Mouse (Mus musculus) lung, postnatal 0 days (tissue): ENCODE measurements around the gene Fbxo46. TPM values are rescaled to one million over a fixed set of nuclear protein-coding genes. Genes with fewer than 3 reads are reported as not detected.
A peak's percentile ranks its signal among the peaks of the same experiment; 100 is the strongest.

Experiments
- ATAC-seq: fragments of 200-750 bp; cut with Nextera tagmentation; 2 replicates; pipeline ENCODE4 v1.8.0; 2017; ENCODE audit warnings: moderate library complexity
- DNase-seq: peaks from one replicate; pipeline ENCODE4 v3.0.0-alpha.2; 2016; ENCODE audit warnings: low spot score
- H3K27ac ChIP-seq: fragments of 300-500 bp; sonication (generic); 2 replicates; pipeline ENCODE4 v1.5.1; 2014; ENCODE audit warnings: antibody characterized with exemption, mild to moderate bottlenecking, low read length, mixed read lengths
- H3K27me3 ChIP-seq: fragments of 300-500 bp; sonication (generic); replicated peaks from 2 replicates; pipeline ENCODE4 v1.6.1; 2014; ENCODE audit warnings: low read length, mixed read lengths; ENCODE audit not compliant: insufficient read depth
- H3K36me3 ChIP-seq: fragments of 300-500 bp; sonication (generic); 2 replicates; pipeline ENCODE4 v1.6.1; 2014; ENCODE audit warnings: low read length, mixed read lengths; ENCODE audit not compliant: insufficient read depth
- H3K4me1 ChIP-seq: fragments of 300-500 bp; sonication (generic); 2 replicates; pipeline ENCODE4 v1.6.1; 2014; ENCODE audit warnings: antibody characterized with exemption, low read depth, low read length, mixed read lengths; ENCODE audit not compliant: insufficient read depth
- H3K4me2 ChIP-seq: fragments of 300-500 bp; sonication (generic); replicated peaks from 2 replicates; pipeline ENCODE4 v1.6.1; 2014; ENCODE audit warnings: low read depth, mild to moderate bottlenecking, low read length, moderate library complexity, mixed read lengths
- H3K4me3 ChIP-seq: fragments of 300-500 bp; sonication (generic); 2 replicates; pipeline ENCODE4 v1.5.1; 2014; ENCODE audit warnings: low read depth, low read length
- H3K9ac ChIP-seq: fragments of 300-500 bp; sonication (generic); replicated peaks from 2 replicates; pipeline ENCODE4 v1.6.1; 2014; ENCODE audit warnings: low read depth, mild to moderate bottlenecking
- H3K9me3 ChIP-seq: fragments of 300-500 bp; sonication (generic); 2 replicates; pipeline ENCODE4 v1.6.1; 2016; ENCODE audit warnings: low read length, mixed read lengths
- CTCF ChIP-seq: IDR thresholded peaks from 2 replicates; pipeline ENCODE4 v1.5.1; 2016; ENCODE audit warnings: antibody characterized with exemption, mild to moderate bottlenecking
- EP300 ChIP-seq: IDR thresholded peaks from 2 replicates; pipeline ENCODE4 v1.6.1; 2016; ENCODE audit warnings: antibody characterized with exemption, mild to moderate bottlenecking, control low read depth
- WGBS: fragments of 180-500 bp; shearing (Covaris S2); extraction: QIAGEN DNeasy Blood & Tissue Kit; methylation state at CpG from one replicate; pipeline ENCODE4 v1.1.7; 2014; 5-methylcytosine and 5-hydroxymethylcytosine counted together
- polyA plus RNA-seq: library from polyadenylated mRNA; unstranded; fragments of >200 nt; fragmentation: Nextera tagmentation; extraction: Ambion mirVana; gene quantifications from 2 replicates; pipeline ENCODE4 v1.2.1, GENCODE M21; 2015

Fbxo46 gene
- polyA plus RNA-seq, 1 experiment from 2014 or later, result 9.9 TPM

DNA sequence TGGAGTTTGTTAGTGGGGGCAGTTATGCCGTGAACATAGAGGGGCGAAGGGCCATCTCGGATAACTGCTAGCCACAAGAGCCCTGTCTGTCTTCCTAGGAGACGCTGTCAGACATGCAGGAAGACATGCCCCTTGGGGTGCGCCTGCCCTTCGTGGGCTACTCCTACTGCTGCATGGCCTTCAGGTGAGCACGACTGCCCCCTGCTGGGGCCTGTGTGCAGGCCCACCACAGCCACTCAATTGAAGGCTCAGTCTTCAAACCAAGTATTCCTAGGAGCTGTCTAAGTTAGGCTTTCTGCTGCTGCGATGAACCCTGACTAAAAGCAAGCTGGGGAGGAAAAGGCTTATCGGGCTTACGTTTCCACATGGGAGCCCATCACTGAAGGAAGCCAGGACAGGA lies 30.8 kb upstream of the Fbxo46 start:
- Histone ChIP-seq H3K4me2 (no peak overlapping the region), H3K9me3 (no peaks in the 10 kb centered on the region), H3K4me3 (no peak overlapping the region), H3K36me3 (no peaks in the 10 kb centered on the region), H3K27me3 (no peaks in the 10 kb centered on the region), H3K4me1 (peaks cover 18% of the 10 kb centered on the region), H3K9ac (no peak overlapping the region), H3K27ac (no peak overlapping the region)
- TF ChIP-seq EP300 (no peak), CTCF (peak; percentile 89)
- peak; percentile 76 for DNase-seq
- no peak for ATAC-seq
- WGBS, result 34% methylated on average over 10 of the region's 10 CpGs

DNA sequence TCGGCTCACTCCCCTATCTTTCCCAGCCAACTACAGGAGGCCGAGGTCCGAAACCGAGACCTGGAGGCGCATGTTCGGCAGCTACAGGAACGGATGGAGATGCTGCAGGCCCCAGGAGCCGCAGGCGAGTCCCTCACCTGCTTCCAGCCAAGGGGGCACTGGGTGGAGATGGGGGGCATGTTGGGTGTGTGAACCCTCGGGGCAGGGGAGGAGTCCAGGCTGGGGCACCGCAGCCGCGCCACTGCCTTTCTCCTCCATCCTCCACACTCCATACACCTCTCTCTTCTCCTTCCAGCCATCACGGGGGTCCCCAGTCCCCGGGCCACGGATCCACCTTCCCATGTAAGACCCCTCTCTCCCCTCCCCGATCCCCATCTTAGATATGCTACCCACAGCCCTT lies 27.7 kb upstream of the Fbxo46 start:
- H3K9ac ChIP-seq, result no peak overlapping the region
- H3K9me3 ChIP-seq, result no peaks in the 10 kb centered on the region
- no peaks in the 10 kb centered on the region for H3K27me3 ChIP-seq
- H3K4me1 ChIP-seq, result peaks cover 14% of the 10 kb centered on the region
- no peaks in the 10 kb centered on the region for H3K36me3 ChIP-seq
- TF ChIP-seq CTCF (no peak), EP300 (no peak)
- ATAC-seq (no peak), DNase-seq (no peak)
- WGBS, result 66% methylated on average over 16 of the region's 17 CpGs
- H3K27ac ChIP-seq, result no peak overlapping the region
- no peak overlapping the region for H3K4me2 ChIP-seq
- no peak overlapping the region for H3K4me3 ChIP-seq

DNA sequence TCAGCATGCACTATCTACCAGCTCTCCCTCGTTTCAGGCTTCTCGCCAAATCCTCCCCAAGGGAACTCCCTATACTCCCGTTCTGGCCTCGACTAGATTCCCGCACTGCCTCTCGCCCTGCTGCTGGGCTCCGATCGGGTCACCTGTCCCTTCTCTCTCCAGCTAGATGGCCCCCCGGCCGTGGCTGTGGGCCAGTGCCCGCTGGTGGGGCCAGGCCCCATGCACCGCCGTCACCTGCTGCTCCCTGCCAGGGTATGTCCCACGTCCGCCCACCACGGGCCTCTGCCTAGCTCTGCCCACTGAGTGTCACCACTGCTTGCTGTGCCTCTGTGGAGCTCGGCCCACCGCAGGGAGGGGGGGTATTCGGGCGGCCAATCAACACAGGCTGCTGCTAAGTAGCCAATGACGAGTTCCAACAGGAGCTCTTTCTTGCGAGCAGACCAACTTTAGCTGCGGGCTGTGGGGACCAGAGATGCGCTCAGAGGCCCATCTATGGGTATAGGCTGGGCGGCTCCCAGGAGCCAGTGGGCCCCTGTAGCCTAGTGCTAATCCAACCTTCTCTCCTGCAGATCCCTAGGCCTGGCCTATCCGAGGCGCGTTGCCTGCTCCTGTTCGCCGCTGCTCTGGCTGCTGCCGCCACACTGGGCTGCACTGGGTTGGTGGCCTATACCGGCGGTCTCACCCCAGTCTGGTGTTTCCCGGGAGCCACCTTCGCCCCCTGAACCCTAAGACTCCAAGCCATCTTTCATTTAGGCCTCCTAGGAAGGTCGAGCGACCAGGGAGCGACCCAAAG lies 27.1 kb upstream of the Fbxo46 start:
- ATAC-seq (peak; percentile 23), DNase-seq (peak; percentile 55)
- TF ChIP-seq CTCF (no peak), EP300 (no peak)
- Histone ChIP-seq H3K36me3 (no peaks in the 10 kb centered on the region), H3K9ac (no peak overlapping the region), H3K4me2 (peak overlapping the region; percentile 93), H3K27ac (peak overlapping the region; percentile 26; the same call in 1 of the 2 replicates), H3K4me1 (peaks cover 14% of the 10 kb centered on the region), H3K27me3 (no peaks in the 10 kb centered on the region), H3K9me3 (no peaks in the 10 kb centered on the region), H3K4me3 (peak overlapping the region; percentile 69; the same call in 1 of the 2 replicates)
- 12% methylated on average over 37 of the region's 38 CpGs for WGBS

DNA sequence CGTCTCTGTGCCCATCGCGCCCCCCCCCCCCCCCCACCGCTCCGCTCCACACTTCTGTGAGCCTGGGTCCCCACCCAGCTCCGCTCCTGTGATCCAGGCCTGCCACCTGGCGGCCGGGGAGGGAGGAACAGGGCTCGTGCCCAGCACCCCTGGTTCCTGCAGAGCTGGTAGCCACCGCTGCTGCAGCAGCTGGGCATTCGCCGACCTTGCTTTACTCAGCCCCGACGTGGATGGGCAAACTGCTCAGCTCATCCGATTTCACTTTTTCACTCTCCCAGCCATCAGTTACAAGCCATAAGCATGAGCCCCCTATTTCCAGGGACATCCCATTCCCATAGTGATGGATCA lies 26.5 kb upstream of the Fbxo46 start:
- WGBS, result 1% methylated on average over 7 of the region's 15 CpGs
- H3K9me3 ChIP-seq, result no peaks in the 10 kb centered on the region
- peaks cover 14% of the 10 kb centered on the region for H3K4me1 ChIP-seq
- H3K4me3 ChIP-seq, result peak overlapping the region; percentile 69
- no peaks in the 10 kb centered on the region for H3K27me3 ChIP-seq
- H3K36me3 ChIP-seq, result no peaks in the 10 kb centered on the region
- DNase-seq (peak; percentile 82), ATAC-seq (peak; percentile 74)
- peak overlapping the region; percentile 93 for H3K4me2 ChIP-seq
- H3K27ac ChIP-seq, result no peak overlapping the region; the same call in 1 of the 2 replicates
- TF ChIP-seq EP300 (no peak), CTCF (peak; percentile 90)
- H3K9ac ChIP-seq, result no peak overlapping the region

DNA sequence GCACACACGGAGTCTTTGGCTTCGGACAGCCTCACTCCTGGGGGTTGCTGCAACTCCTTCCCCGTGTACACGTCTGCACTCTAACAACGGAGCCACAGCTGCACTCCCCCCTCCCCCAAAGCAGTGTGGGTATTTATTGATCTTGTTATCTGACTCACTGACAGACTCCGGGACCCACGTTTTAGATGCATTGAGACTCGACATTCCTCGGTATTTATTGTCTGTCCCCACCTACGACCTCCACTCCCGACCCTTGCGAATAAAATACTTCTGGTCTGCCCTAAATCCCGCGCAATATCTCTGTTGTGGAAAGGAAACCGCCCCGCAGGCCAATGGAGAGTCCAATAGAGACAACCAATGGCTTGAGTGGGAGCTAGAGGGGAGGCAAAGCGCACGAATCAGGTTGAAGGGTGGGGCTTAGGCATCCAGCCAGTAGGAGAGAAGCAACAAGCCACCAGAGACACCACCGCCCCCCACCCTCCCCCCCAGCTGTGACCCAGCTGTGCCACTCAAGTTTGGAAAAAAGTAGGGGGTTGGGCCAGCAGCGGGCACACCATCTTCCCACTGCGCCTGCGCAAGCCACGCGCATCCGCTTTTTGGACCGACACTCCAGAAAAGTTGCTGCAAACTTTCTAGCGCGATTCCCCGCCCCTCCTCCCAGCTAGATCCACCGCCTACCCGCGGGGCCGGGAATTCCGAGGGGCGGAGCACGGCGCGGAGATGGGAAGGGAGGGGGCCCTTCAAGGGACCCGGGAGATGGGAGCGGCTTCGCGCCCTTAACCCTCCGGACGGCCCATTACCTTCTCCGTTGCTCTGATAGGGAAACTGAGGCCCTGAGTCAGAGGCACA lies 25.9 kb upstream of the Fbxo46 start:
- WGBS, result under 1% methylated on average over 43 of the region's 45 CpGs
- DNase-seq (peak; percentile 99), ATAC-seq (peak; percentile 89)

DNA sequence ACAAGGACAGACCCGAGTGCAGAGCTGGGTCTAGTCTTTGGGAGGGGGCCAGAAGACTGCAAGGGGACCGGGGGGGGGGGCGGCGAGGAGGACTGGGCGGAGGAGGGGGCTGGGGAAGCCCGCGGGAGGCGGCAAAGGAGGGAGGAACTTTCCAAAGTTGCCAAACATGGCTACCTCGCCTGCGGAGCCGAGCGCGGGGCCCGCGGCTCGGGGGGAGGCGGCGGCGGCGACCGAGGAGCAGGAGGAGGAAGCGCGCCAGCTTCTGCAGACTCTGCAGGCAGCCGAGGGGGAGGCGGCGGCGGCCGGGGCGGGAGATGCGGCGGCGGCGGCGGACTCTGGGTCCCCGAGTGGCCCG lies 25.2 kb upstream of the Fbxo46 start, which contains the start of gene Six5:
Six5 (plus strand) TSS at position 124 of the 355 bp plus-strand sequence.
- ATAC-seq (peak; percentile 4; the same call in 1 of the 2 replicates), DNase-seq (peak; percentile 70)
- TF ChIP-seq CTCF, result no peak
- no peak for TF ChIP-seq EP300
- peak within 1 kb of the TSS; percentile 55 for H3K9ac ChIP-seq
- 2% methylated on average over 20 of the region's 36 CpGs for WGBS
- peaks cover 14% of the 10 kb centered on the region for H3K4me1 ChIP-seq
- H3K27me3 ChIP-seq, result no peaks in the 10 kb centered on the region
- no peaks in the 10 kb centered on the region for H3K36me3 ChIP-seq
- peak within 1 kb of the TSS; percentile 69 for H3K4me3 ChIP-seq
- H3K4me2 ChIP-seq, result peak within 1 kb of the TSS; percentile 93
- no peaks in the 10 kb centered on the region for H3K9me3 ChIP-seq
- H3K27ac ChIP-seq, result peak within 1 kb of the TSS; percentile 92

More for the DNA sequence above, 25.9 kb upstream of the Fbxo46 start:
- TF ChIP-seq EP300, result no peak
- TF ChIP-seq CTCF, result no peak
- no peaks in the 10 kb centered on the region for H3K27me3 ChIP-seq
- H3K9ac ChIP-seq, result peak overlapping the region; percentile 55
- H3K4me1 ChIP-seq, result peaks cover 14% of the 10 kb centered on the region
- no peaks in the 10 kb centered on the region for H3K9me3 ChIP-seq
- peak overlapping the region; percentile 69 for H3K4me3 ChIP-seq
- peak overlapping the region; percentile 93 for H3K4me2 ChIP-seq
- H3K36me3 ChIP-seq, result no peaks in the 10 kb centered on the region
- H3K27ac ChIP-seq, result peak overlapping the region; percentile 92
